Mouse (Mus musculus) liver, adult 2 months (tissue): ENCODE measurements around the gene Bptf. TPM values are rescaled to one million over a fixed set of nuclear protein-coding genes. Genes with fewer than 3 reads are reported as not detected.
A peak's percentile ranks its signal among the peaks of the same experiment; 100 is the strongest.
"Not testable (repeated sequence)": the region's sequence is repeated elsewhere in the genome, so short reads cannot be mapped to it uniquely, and the experiment has no call there.

ENCODE experiments used
- DNase-seq: peaks from one replicate; pipeline ENCODE4 v3.0.0-alpha.2; 2011; ENCODE audit warnings: low read depth, low spot score; ENCODE audit errors: extremely low read depth
- H3K27ac ChIP-seq: fragments of 200-500 bp; replicated peaks from 2 replicates; pipeline ENCODE4 v1.5.1; 2012; ENCODE audit warnings: low read depth, mild to moderate bottlenecking, control low read depth, inconsistent platforms, low read length; ENCODE audit not compliant: insufficient read depth
- H3K27me3 ChIP-seq: fragments of 200-500 bp; 2 replicates; pipeline ENCODE4 v1.6.1; 2012; ENCODE audit warnings: mild to moderate bottlenecking, moderate library complexity, low read length, inconsistent platforms; ENCODE audit not compliant: control insufficient read depth, insufficient read depth
- H3K36me3 ChIP-seq: fragments of 200-500 bp; 2 replicates; pipeline ENCODE4 v1.6.1; 2012; ENCODE audit warnings: low read length, inconsistent platforms; ENCODE audit not compliant: control insufficient read depth, insufficient read depth
- H3K4me1 ChIP-seq: fragments of 200-500 bp; 2 replicates; pipeline ENCODE4 v1.6.1; 2011; ENCODE audit warnings: low read length; ENCODE audit not compliant: control insufficient read depth, insufficient read depth
- H3K4me3 ChIP-seq: fragments of 200-500 bp; 2 replicates; pipeline ENCODE4 v1.5.1; 2011; ENCODE audit warnings: low read depth, mild to moderate bottlenecking, control low read depth, low read length, moderate library complexity; ENCODE audit not compliant: insufficient read depth
- H3K79me2 ChIP-seq: fragments of 200-500 bp; 2 replicates; pipeline ENCODE4 v1.6.1; 2012; ENCODE audit warnings: inconsistent platforms, mild to moderate bottlenecking, low read length, moderate library complexity; ENCODE audit not compliant: control insufficient read depth, insufficient read depth
- H3K9ac ChIP-seq: fragments of 200-500 bp; 2 replicates; pipeline ENCODE4 v1.6.1; 2012; ENCODE audit warnings: low read depth, mild to moderate bottlenecking, control low read depth, inconsistent platforms, low read length
- CTCF ChIP-seq: fragments of 200-500 bp; IDR thresholded peaks from 2 replicates; pipeline ENCODE4 v1.5.1; 2011; ENCODE audit warnings: low read depth, low read length, control low read depth
- POLR2A ChIP-seq: fragments of 200-500 bp; IDR thresholded peaks from 2 replicates; pipeline ENCODE4 v1.6.1; 2011; ENCODE audit warnings: low read length, control low read depth; ENCODE audit not compliant: insufficient read depth; ENCODE audit errors: extremely low read depth
- WGBS: fragments of 180-500 bp; shearing (Covaris S2); methylation state at CpG from one replicate; pipeline ENCODE4 v1.1.7; 2018; 5-methylcytosine and 5-hydroxymethylcytosine counted together
- polyA plus RNA-seq: library from polyadenylated mRNA; depleted of rRNA; stranded (reverse); fragments of >200 nt; gene quantifications from 2 replicates; pipeline ENCODE4 v1.2.3, GENCODE M21; 2012
- total RNA-seq: library from RNA; depleted of rRNA; stranded (reverse); fragments of >200 nt; gene quantifications from 2 replicates; pipeline ENCODE4 v1.2.3, GENCODE M21; 2014

Gene Bptf
- total and polyA plus RNA-seq, 2 experiments: 7.6 to 15.0 TPM

- DNase-seq: peak; percentile 55
- H3K36me3 ChIP-seq: no peaks in the 10 kb centered on the region
- no peak overlapping the region for H3K9ac ChIP-seq
- no peaks in the 10 kb centered on the region for H3K79me2 ChIP-seq
- H3K4me3 ChIP-seq: no peak overlapping the region
- no peaks in the 10 kb centered on the region for H3K27me3 ChIP-seq
- peak overlapping the region; percentile 49 for H3K27ac ChIP-seq
- TF ChIP-seq CTCF (0 out of 2 replicates have a peak, but pooled peaks have one; percentile 9), POLR2A (no peak)
- 64% methylated on average over 6 of the region's 6 CpGs for WGBS
- H3K4me1 ChIP-seq: peaks cover 13% of the 10 kb centered on the region
Measured at GRCm38 (mm10) chr11:107017339-107017886, 114.5 kb downstream of the Bptf start.

- peaks cover 9% of the 10 kb centered on the region; the same call in 1 of the 2 replicates for H3K4me1 ChIP-seq
- no peak overlapping the region for H3K4me3 ChIP-seq
- H3K36me3 ChIP-seq: no peaks in the 10 kb centered on the region
- no peaks in the 10 kb centered on the region for H3K27me3 ChIP-seq
- no peaks in the 10 kb centered on the region for H3K79me2 ChIP-seq
- WGBS: 17% methylated on average over 1 of the region's 1 CpGs
- peak overlapping the region; percentile 49 for H3K27ac ChIP-seq
- no peak for TF ChIP-seq POLR2A
- TF ChIP-seq CTCF: no peak
- H3K9ac ChIP-seq: no peak overlapping the region
- DNase-seq: peak; percentile 96
Measured at GRCm38 (mm10) chr11:107016893-107017292, 115.0 kb downstream of the Bptf start.

GRCm38 (mm10) chr11:107015535-107016187 is 116.3 kb downstream of the Bptf start:
- H3K27me3 ChIP-seq, H3K79me2 ChIP-seq, H3K36me3 ChIP-seq, H3K4me3 ChIP-seq, H3K27ac ChIP-seq, H3K9ac ChIP-seq, DNase-seq: not testable (repeated sequence)
- peaks cover 12% of the 10 kb centered on the region; the same call in 1 of the 2 replicates for H3K4me1 ChIP-seq
- WGBS: 81% methylated on average over 11 of the region's 11 CpGs

- Histone ChIP-seq H3K4me1 (peaks cover 12% of the 10 kb centered on the region; the same call in 1 of the 2 replicates), H3K79me2 (no peaks in the 10 kb centered on the region), H3K4me3 (peak overlapping the region; percentile 1; the same call in 1 of the 2 replicates), H3K27me3 (no peaks in the 10 kb centered on the region), H3K27ac (peak overlapping the region; percentile 81), H3K36me3 (no peaks in the 10 kb centered on the region), H3K9ac (peak overlapping the region; percentile 33)
- peak; percentile 85 for DNase-seq
- 15% methylated on average over 14 of the region's 14 CpGs for WGBS
- TF ChIP-seq POLR2A (no peak), CTCF (peak; percentile 34; the same call in 1 of the 2 replicates)
Measured at GRCm38 (mm10) chr11:107014597-107015309, 117.2 kb downstream of the Bptf start.

- no peak for DNase-seq
- peak overlapping the region; percentile 81 for H3K27ac ChIP-seq
- WGBS: 81% methylated on average over 11 of the region's 11 CpGs
- no peak overlapping the region for H3K4me3 ChIP-seq
- H3K36me3 ChIP-seq: no peaks in the 10 kb centered on the region
- H3K4me1 ChIP-seq: peaks cover 12% of the 10 kb centered on the region; the same call in 1 of the 2 replicates
- TF ChIP-seq POLR2A (no peak), CTCF (peak; percentile 21; the same call in 1 of the 2 replicates)
- H3K9ac ChIP-seq: no peak overlapping the region; the same call in 1 of the 2 replicates
- H3K27me3 ChIP-seq: no peaks in the 10 kb centered on the region
- H3K79me2 ChIP-seq: no peaks in the 10 kb centered on the region
Measured at GRCm38 (mm10) chr11:107014020-107014585, 117.8 kb downstream of the Bptf start.
